Mouse (Mus musculus) forebrain, embryonic 14.5 days (tissue): ENCODE measurements around the gene Psmd11. TPM values are rescaled to one million over a fixed set of nuclear protein-coding genes. Genes with fewer than 3 reads are reported as not detected.
"Not testable (repeated sequence)": the region's sequence is repeated elsewhere in the genome, so short reads cannot be mapped to it uniquely, and the experiment has no call there.

Experiments
- ATAC-seq: fragments of 200-750 bp; cut with Nextera tagmentation; 2 replicates; pipeline ENCODE4 v1.8.0; 2017; ENCODE audit warnings: mild to moderate bottlenecking, moderate library complexity
- DNase-seq: peaks from one replicate; pipeline ENCODE4 v3.0.0-alpha.2; 2015; ENCODE audit warnings: low spot score
- H3K27ac ChIP-seq: fragments of 300-500 bp; sonication (generic); 2 replicates; pipeline ENCODE4 v1.5.1; 2014; ENCODE audit warnings: low read depth, mild to moderate bottlenecking, control low read depth, low read length, moderate library complexity
- H3K27me3 ChIP-seq: fragments of 300-500 bp; sonication (generic); replicated peaks from 2 replicates; pipeline ENCODE4 v1.6.1; 2014; ENCODE audit warnings: low read length, control low read depth, mixed read lengths; ENCODE audit not compliant: control insufficient read depth, insufficient read depth
- H3K36me3 ChIP-seq: fragments of 300-500 bp; sonication (generic); 2 replicates; pipeline ENCODE4 v1.6.1; 2014; ENCODE audit warnings: low read length, control low read depth; ENCODE audit not compliant: control insufficient read depth, insufficient read depth
- H3K4me1 ChIP-seq: fragments of 300-500 bp; sonication (generic); 2 replicates; pipeline ENCODE4 v1.6.1; 2014; ENCODE audit warnings: antibody characterized with exemption, low read length, control low read depth; ENCODE audit not compliant: control insufficient read depth, insufficient read depth
- H3K4me2 ChIP-seq: fragments of 300-500 bp; sonication (generic); 2 replicates; pipeline ENCODE4 v1.6.1; 2014; ENCODE audit warnings: mild to moderate bottlenecking, control low read depth, low read length
- H3K4me3 ChIP-seq: fragments of 300-500 bp; sonication (generic); 2 replicates; pipeline ENCODE4 v1.5.1; 2014; ENCODE audit warnings: low read depth, low read length, control low read depth
- H3K9ac ChIP-seq: fragments of 300-500 bp; sonication (generic); 2 replicates; pipeline ENCODE4 v1.6.1; 2014; ENCODE audit warnings: mild to moderate bottlenecking, low read length, control low read depth, moderate library complexity
- H3K9me3 ChIP-seq: fragments of 300-500 bp; sonication (generic); replicated peaks from 2 replicates; pipeline ENCODE4 v1.6.1; 2016; ENCODE audit warnings: low read length, control low read depth, mixed read lengths; ENCODE audit not compliant: control insufficient read depth
- WGBS: fragments of 180-500 bp; shearing (Covaris S2); extraction: QIAGEN DNeasy Blood & Tissue Kit; methylation state at CpG from one replicate; pipeline ENCODE4 v1.1.7; 2014; 5-methylcytosine and 5-hydroxymethylcytosine counted together
- polyA plus RNA-seq: library from polyadenylated mRNA; unstranded; fragments of >200 nt; fragmentation: Nextera tagmentation; extraction: Ambion mirVana; gene quantifications from 2 replicates; pipeline ENCODE4 v1.2.1, GENCODE M21; 2014

The Psmd11 gene
- polyA plus RNA-seq = 327 and 340 TPM in 2 replicates

DNA sequence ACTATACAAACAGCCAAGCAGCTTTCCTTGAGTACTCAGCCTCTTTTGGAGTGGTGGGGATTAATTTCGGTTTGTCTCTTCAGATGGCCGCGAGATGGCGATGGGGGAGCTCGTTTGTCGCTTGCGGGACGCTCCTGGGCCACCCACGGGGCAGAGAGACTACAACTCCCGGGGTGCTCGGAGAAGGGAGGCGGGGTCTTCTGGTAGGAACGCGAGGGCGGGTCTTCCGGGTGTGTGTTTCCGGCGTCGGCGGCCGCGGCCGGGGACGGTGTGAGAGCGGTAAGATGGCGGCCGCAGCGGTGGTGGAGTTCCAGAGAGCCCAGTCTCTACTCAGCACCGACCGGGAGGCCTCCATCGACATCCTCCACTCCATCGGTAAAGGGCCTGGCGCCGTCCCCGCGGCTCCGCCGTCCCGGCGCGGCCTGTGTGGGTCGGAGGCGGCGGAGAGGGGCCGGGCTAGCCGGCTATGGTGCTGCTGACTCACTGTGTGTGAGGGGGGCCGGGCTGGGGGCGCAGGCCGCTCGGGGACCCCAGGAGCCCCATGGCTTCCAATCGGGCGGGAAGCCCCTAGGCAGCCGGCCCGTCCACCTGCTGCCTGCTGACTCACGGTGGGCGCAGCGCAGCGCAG, at the start of gene Psmd11:
Psmd11 (plus strand) TSS at position 235 of the 628 bp plus-strand sequence.
- H3K9ac ChIP-seq = peak within 1 kb of the TSS; percentile 85
- peak within 1 kb of the TSS; percentile 81 for H3K27ac ChIP-seq
- peak within 1 kb of the TSS; percentile 96 for H3K4me3 ChIP-seq
- H3K27me3 ChIP-seq = no peaks in the 10 kb centered on the region
- no peaks in the 10 kb centered on the region for H3K9me3 ChIP-seq
- ATAC-seq (peak; percentile 100), DNase-seq (peak; percentile 99)
- H3K36me3 ChIP-seq = peaks cover 18% of the 10 kb centered on the region
- H3K4me2 ChIP-seq = peak within 1 kb of the TSS; percentile 90
- WGBS = under 1% methylated on average over 57 of the region's 58 CpGs
- peaks cover 8% of the 10 kb centered on the region for H3K4me1 ChIP-seq

DNA sequence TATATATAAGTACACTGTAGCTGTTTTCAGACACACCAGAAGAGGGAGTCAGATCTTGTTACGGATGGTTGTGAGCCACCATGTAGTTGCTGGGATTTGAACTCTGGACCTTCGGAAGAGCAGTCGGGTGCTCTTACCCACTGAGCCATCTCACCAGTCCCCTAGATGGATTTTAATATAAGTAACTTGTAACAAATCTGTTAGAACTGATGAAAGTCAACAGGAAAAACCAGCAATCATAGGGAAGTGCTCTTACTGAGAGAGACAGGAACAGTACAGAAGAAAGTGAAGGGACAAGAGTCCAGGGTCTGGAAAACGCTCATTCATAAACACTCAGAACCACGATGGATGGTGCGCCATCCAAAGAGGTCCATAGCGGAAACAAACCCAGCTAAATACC, 49.2 kb upstream of the Psmd11 start:
- not testable (repeated sequence) for DNase-seq, ATAC-seq
- 95% methylated on average over 7 of the region's 7 CpGs for WGBS

DNA sequence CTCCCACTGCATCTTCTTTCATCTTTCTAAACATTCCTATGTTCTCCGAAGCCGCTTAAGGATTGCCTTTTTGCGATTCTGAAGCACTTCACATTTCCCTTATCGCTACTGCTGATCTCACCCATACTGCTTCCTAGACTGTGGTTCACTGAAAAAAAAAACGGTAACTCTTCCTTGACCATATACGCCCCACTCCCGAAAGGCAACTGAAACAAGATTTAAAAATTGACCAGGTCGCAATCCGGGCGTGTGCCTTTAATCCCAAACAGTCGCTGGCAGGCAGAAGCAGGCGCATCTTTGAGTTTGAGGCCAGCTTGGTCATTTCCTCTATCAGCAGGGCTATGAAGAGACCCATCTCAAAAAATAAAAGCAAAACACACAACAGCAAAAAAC, 45.8 kb upstream of the Psmd11 start:
- H3K4me2 ChIP-seq = peak overlapping the region; percentile 88
- WGBS = 10% methylated on average over 12 of the region's 12 CpGs
- H3K9ac ChIP-seq = peak overlapping the region; percentile 97
- H3K27ac ChIP-seq = peak overlapping the region; percentile 81
- no peaks in the 10 kb centered on the region for H3K27me3 ChIP-seq
- ATAC-seq (peak; percentile 24), DNase-seq (peak; percentile 44)
- H3K4me1 ChIP-seq = peaks cover 24% of the 10 kb centered on the region
- peaks cover 14% of the 10 kb centered on the region for H3K36me3 ChIP-seq
- peak overlapping the region; percentile 77 for H3K4me3 ChIP-seq
- no peaks in the 10 kb centered on the region for H3K9me3 ChIP-seq

More for the DNA sequence above, 49.2 kb upstream of the Psmd11 start:
- H3K27me3 ChIP-seq, H3K9me3 ChIP-seq, H3K9ac ChIP-seq, H3K36me3 ChIP-seq, H3K4me2 ChIP-seq, H3K4me3 ChIP-seq, H3K27ac ChIP-seq: not testable (repeated sequence)
- peaks cover 11% of the 10 kb centered on the region for H3K4me1 ChIP-seq

DNA sequence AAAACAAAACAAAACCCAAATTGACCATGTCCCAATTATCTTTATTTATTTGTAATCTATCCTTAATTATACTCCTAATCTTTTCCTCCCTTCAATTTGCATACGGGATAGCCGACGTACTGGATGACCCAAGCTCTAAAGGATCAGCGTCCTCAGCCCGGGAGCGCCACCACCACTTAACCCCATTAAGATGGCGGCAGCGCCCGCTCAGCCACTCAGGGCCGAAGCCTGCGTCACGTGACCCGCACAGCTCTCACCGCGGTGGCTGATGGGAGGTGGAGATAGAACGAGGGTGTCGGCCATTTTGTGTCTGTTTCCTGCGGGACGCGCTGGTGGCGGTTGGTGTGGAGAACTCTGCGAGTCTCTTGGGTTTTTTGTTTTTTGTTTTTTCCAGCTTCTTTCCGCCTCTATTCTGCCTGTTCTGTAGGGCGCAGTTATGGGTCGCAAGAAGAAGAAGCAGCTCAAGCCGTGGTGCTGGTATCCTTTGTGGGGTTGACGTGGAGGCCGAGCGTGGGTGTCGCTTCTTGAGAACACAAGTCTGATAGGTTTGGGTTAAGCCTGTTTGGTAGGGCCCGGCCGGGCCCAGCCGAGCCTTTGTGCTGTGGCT, 45.3 kb upstream of the Psmd11 start, which contains the start of gene Zfp207:
Zfp207 (plus strand) TSS at position 261 of the 607 bp plus-strand sequence.
- peak; percentile 99 for DNase-seq
- peak within 1 kb of the TSS; percentile 97 for H3K9ac ChIP-seq
- H3K36me3 ChIP-seq = peaks cover 19% of the 10 kb centered on the region
- H3K9me3 ChIP-seq = no peaks in the 10 kb centered on the region
- WGBS = under 1% methylated on average over 33 of the region's 33 CpGs
- no peaks in the 10 kb centered on the region for H3K27me3 ChIP-seq
- H3K4me1 ChIP-seq = peaks cover 24% of the 10 kb centered on the region
- H3K4me2 ChIP-seq = peak within 1 kb of the TSS; percentile 88
- ATAC-seq = peak; percentile 96
- peak within 1 kb of the TSS; percentile 81 for H3K27ac ChIP-seq
- peak within 1 kb of the TSS; percentile 77 for H3K4me3 ChIP-seq

DNA sequence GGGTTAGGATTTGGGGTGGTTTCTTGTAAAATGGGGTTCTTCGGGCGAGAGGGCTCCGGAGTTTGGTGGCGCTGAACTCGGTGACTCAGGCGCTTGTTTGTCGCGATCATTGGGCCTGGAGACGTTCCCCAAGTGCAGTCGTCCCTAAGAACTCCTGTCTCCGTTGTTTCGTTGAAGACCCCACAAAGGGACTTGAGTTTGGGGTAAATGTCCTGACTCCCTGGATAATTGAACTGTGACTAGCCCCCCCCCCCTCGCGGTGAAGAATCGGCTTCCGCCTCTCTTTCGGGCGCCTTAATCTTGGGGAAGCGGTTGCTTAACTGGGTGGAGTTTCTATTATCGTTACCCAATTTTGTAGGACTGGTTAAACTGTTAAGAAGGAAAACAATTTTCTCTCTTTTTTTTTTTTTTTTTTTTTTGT, 44.8 kb upstream of the Psmd11 start:
- peak overlapping the region; percentile 81 for H3K27ac ChIP-seq
- peaks cover 24% of the 10 kb centered on the region for H3K4me1 ChIP-seq
- peak overlapping the region; percentile 97 for H3K9ac ChIP-seq
- no peaks in the 10 kb centered on the region for H3K9me3 ChIP-seq
- H3K4me3 ChIP-seq = peak overlapping the region; percentile 77
- no peaks in the 10 kb centered on the region for H3K27me3 ChIP-seq
- H3K4me2 ChIP-seq = peak overlapping the region; percentile 85
- ATAC-seq = no peak
- H3K36me3 ChIP-seq = peaks cover 24% of the 10 kb centered on the region
- under 1% methylated on average over 20 of the region's 20 CpGs for WGBS
- peak; percentile 46 for DNase-seq

DNA sequence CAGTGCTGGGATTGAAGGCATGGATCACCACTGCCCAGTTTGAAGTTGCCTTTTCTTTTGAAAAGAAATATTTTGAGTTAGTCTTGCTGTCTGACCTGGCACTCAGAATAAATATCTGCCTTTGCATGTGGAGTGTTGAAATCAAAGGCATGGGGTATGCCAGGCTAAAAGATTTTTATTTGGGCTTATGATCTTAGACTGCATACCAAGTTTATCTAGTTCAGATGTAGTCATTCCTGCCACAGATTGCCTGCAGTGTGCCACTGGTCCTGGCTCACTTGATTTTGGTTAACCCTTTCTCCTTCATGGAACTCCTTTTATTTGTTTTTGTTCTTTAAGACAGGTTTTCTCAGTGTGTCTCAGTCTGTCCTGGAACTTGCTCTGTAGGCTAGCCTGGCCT, 44.0 kb upstream of the Psmd11 start:
- Histone ChIP-seq H3K4me1 (peaks cover 24% of the 10 kb centered on the region), H3K9ac (peak overlapping the region; percentile 72), H3K4me3 (peak overlapping the region; percentile 77), H3K9me3 (no peaks in the 10 kb centered on the region), H3K36me3 (peaks cover 31% of the 10 kb centered on the region), H3K27me3 (no peaks in the 10 kb centered on the region), H3K4me2 (peak overlapping the region; percentile 85), H3K27ac (no peak overlapping the region)
- DNase-seq (no peak), ATAC-seq (no peak)

DNA sequence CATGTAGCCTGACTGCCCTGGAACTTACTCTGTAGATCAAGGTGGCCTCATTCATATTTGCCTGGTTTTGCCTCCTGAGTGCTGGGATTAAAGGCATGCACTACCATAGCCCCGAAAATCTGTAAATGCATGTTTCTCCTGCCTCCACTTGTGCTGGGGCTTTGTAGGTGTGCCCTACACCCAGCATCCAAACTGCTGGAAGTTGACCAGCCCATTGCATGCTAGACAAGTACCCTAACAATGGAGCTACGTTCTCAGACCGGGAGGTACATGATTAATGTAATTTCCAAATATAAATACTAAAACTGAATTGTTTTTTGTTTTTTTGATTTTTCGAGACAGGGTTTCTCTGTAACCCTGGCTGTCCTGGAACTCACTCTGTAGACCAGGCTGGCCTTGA, 43.4 kb upstream of the Psmd11 start:
- no peak overlapping the region for H3K27ac ChIP-seq
- peaks cover 36% of the 10 kb centered on the region for H3K36me3 ChIP-seq
- H3K27me3 ChIP-seq = no peaks in the 10 kb centered on the region
- ATAC-seq (no peak), DNase-seq (no peak)
- H3K9me3 ChIP-seq = no peaks in the 10 kb centered on the region
- peak overlapping the region; percentile 77 for H3K4me3 ChIP-seq
- H3K4me2 ChIP-seq = peak overlapping the region; percentile 85
- peak overlapping the region; percentile 72 for H3K9ac ChIP-seq
- 44% methylated on average over 4 of the region's 4 CpGs for WGBS
- H3K4me1 ChIP-seq = peaks cover 24% of the 10 kb centered on the region

DNA sequence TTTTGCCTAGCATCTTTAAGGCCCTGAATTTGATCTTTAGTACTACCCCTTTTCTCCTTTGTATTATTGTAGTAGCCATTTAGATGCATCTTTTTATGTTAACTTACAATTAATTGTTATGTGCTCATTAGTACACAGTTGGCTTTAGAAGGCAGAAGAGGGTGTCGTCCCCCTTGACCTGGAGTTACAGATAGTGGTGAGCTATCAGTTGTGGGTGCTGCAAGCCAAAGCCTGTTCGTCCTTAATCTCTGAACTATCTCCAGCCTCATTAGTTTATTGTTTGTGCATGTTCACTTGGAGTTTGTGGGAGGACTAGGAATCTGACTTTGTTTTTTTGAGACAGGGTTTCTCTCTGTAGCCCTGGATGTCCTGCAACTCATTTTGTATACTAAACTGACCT, 41.6 kb upstream of the Psmd11 start:
- H3K27me3 ChIP-seq = no peaks in the 10 kb centered on the region
- H3K9me3 ChIP-seq = no peaks in the 10 kb centered on the region
- ATAC-seq = no peak
- 66% methylated on average over 2 of the region's 2 CpGs for WGBS
- no peak overlapping the region for H3K9ac ChIP-seq
- no peak for DNase-seq
- H3K27ac ChIP-seq = no peak overlapping the region
- peaks cover 24% of the 10 kb centered on the region for H3K4me1 ChIP-seq
- peak overlapping the region; percentile 85 for H3K4me2 ChIP-seq
- peaks cover 47% of the 10 kb centered on the region for H3K36me3 ChIP-seq
- H3K4me3 ChIP-seq = peak overlapping the region; percentile 6; the same call in 1 of the 2 replicates

DNA sequence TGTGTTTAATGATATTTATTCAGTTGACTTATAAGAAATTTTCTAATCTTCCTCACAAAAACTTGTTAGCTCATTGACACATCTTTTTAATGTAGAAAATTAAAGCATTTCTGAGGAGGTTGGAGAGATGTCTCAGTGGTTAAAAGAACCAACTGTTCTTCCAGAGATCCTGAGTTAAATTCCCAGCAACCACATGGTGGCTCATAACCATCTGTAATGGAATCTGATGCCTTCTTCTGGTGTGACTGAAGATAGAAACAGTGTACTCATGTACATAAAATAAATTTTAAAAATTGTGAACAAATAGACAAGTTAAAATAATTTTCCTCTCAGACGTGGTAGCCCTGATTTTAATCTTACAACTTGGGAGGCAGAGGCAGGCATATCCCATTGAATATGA, 38.5 kb upstream of the Psmd11 start:
- ATAC-seq (no peak), DNase-seq (no peak)
- WGBS = 77% methylated on average over 1 of the region's 1 CpGs
- no peak overlapping the region for H3K9ac ChIP-seq
- H3K27me3 ChIP-seq = no peaks in the 10 kb centered on the region
- peaks cover 17% of the 10 kb centered on the region for H3K4me1 ChIP-seq
- H3K9me3 ChIP-seq = no peaks in the 10 kb centered on the region
- no peak overlapping the region for H3K27ac ChIP-seq
- H3K36me3 ChIP-seq = peaks cover 68% of the 10 kb centered on the region
- H3K4me3 ChIP-seq = no peak overlapping the region
- no peak overlapping the region for H3K4me2 ChIP-seq
